Mouse (Mus musculus) E14TG2a.4 (cell line): ENCODE measurements around the gene Rsc1a1.

Experiments
- CTCF ChIP-seq: conservative IDR thresholded peaks from 2 replicates; pipeline ENCODE4 v1.5.1; 2014; ENCODE audit warnings: low read length
- NANOG ChIP-seq: IDR thresholded peaks from 2 replicates; pipeline ENCODE4 v1.6.1; 2014; ENCODE audit warnings: borderline replicate concordance, low read length, mixed read lengths

DNA sequence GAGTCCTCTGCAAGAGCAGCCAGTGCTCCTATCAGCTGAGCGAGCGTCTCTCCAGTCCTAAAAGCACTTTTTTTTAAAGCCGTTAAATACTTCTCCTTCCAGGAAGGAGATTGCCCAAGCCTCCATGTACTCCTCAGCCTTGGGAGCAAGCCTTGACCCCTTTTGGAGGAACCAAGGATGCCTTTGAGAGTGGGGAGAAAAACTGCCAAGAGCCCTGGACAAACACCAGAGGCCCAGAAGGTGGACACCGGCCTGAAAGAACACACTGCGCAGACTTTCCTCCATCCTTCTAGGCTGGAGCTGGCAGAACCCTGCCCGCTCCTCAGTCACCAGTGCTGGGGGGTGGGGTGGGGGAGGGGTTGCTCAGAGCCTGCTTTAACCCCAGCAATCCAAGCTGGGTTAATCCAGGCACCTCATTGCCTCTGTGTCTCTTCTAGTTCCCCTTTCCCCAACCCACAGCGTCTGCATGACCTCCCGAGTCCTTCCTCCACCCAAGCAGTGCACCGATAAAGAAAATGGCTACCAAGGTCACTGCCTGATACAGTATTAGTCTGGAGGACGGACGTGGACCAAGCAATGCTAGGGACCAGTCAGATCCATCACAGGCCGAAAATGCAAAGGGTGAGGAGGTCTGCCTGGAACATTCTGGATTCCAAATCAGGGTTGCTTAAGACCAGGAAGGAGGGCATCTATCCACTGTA is 29.3 kb downstream of the Rsc1a1 start:
- no peak for TF ChIP-seq CTCF
- no peak for TF ChIP-seq NANOG
